Mouse (Mus musculus): ENCODE data around the gene Ubn1.

Ubn1 gene

DNA sequence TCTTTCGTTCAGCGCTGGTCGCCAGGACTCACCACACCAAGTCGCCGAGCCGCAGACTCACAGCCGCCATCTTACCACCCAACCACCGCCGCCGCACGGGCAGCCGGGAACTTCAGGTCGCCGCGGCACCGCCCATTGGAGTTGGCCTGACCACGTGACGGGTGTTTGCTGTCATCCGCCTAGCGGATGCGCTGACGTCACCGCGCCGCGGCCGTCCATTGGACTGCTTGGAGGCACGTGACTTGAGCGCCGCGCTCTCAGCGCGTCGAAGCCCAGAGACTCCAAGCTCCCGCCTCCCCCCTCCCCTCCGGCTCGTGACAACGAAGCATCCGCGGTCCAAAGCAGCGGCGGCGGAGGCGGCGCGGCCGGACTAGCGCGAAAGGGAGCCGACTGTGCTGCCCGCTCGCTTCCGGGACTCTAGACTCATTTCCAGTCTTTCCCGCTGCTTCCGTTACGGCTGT is at the start of gene Ubn1, which contains the start of gene Glyr1:
Gene Ubn1, plus strand, starts transcription at position 284 of the 461 bp plus-strand sequence.
Gene Glyr1, minus strand, starts transcription at position 90 of the 461 bp plus-strand sequence.
- peak; percentile 100 for DNase-seq (ENCODE audit: low read depth)

DNA sequence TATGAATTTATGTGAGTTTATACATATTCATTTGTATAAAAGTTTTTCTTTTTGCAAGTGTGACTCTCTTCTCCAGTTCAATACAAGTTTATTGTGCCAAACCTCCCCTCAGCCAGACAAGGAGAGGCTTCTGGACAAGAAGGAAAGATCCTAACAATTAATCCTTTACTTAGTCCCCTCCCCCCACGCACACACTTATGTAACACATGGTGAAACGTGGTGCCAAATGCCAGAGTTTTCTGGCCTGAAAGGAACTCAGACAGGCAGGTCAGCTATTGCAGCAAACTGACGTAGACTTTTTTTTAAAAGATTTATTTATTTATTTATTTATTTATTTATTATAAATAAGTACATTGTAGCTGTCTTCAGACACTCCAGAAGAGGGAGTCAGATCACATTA is 49.2 kb upstream of the Ubn1 start:
- no peak for DNase-seq (ENCODE audit: low read depth)

DNA sequence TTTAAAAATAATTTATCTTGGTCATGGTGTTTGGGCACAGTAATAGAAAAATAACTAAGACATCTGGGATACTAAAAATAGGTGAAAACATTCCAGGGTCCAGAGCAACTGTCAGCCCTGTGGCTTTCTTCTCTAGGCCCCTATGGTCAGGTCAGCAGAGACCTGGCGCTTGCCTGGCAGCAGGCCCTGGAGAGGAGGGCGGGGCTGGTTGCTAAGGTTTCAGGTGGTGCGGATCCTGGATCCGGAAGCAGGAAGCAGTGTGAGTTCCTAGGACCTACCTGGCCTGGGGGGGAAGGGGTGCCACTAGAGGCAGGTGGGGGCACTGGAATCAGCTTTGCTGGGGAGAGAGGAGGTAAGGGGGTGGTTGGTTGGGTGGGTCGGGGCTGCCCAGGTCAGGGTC is 42.8 kb upstream of the Ubn1 start, which contains the start of gene Smim22:
Gene Smim22, plus strand, starts transcription at position 222 of the 400 bp plus-strand sequence.
- DNase-seq (ENCODE audit: low read depth), result no peak

DNA sequence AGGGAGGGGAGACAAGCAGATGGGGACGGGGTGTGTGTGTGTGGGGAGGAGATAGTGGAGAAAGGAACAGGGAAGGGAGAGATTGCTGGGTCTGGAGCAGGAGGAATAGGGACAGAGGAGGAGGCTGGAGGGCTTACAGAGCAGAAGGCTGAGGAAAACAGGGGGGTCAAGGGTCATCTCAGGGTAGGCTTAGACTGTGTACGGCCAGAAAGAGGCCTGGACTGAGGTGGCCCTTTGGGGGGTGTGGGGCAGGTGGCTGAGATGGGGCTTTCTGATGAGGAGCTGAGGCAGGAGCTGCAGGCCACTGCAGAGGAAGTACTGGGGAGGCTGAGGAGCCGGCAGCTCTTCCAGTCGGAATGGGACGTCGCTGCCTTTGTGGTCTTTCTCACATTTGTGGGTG is 42.4 kb upstream of the Ubn1 start:
- DNase-seq (ENCODE audit: low read depth), result no peak

DNA sequence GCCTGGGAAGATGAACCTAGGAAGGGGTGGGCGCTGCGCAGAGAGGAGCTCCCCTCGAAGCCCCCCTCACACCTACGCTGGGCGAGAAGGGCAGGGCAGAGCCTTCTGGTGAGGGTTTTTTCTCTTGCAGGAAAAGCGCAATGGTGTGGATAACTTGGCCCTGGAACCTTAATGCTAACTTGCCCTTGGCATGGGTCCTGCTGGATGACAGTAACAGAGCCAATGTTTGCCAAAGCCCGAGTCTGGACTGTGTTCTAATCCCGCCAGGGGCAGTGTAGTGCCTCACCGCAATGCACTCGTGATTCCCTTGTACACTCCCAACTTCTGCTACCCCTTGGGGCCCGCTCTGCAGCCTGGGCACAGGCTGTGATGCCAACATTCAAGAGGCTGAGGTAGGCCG is 41.8 kb upstream of the Ubn1 start:
- peak; percentile 27 for DNase-seq (ENCODE audit: low read depth)

DNA sequence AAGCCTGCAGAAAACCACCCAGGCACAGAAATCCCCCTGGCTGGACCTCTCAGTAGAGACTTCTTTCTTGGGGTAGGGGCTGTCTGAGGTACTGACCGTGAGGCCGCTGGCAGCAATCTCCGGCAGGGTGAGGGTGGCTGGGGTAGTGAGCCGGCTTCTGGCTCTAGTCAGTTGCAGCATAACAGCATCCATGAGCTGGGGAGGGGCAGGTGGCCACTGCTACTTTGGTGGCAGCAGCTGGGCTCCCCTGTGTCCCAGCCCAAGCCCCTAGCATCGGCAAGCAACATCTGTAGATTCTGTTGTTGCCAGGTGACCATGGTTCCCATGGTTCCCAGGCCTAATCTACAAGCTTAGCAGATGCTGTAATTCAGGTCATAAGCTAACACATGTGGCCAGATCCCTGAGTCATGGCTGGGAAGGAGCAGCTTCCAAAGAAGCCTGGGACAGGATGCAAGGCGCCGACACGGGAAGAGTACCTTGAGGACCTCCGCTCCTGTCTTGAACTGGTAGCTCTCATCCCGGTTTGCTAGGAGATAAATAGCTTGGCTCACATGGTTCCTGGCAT is 39.4 kb upstream of the Ubn1 start:
- peak; percentile 16 for DNase-seq (ENCODE audit: low read depth)

DNA sequence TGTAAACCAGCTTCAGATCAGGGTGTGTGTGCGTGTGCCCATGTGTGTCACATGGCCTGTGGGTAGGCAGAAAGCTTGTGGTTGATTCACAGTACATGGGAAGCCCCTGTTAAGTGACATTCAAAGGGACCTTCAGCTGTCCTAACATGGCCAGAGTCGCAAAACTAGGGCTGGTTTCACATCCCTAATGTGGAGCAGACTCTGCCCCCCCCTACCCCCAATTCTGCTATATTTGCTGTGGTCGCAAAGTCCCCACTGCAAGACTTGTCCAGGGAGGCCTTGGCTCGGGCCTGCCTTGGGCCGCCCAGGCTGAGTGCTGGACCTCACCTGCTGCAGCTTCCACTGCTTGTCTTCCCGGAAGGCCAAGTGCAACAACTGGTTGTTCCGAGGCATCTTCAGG is 38.6 kb upstream of the Ubn1 start:
- no peak for DNase-seq (ENCODE audit: low read depth)

DNA sequence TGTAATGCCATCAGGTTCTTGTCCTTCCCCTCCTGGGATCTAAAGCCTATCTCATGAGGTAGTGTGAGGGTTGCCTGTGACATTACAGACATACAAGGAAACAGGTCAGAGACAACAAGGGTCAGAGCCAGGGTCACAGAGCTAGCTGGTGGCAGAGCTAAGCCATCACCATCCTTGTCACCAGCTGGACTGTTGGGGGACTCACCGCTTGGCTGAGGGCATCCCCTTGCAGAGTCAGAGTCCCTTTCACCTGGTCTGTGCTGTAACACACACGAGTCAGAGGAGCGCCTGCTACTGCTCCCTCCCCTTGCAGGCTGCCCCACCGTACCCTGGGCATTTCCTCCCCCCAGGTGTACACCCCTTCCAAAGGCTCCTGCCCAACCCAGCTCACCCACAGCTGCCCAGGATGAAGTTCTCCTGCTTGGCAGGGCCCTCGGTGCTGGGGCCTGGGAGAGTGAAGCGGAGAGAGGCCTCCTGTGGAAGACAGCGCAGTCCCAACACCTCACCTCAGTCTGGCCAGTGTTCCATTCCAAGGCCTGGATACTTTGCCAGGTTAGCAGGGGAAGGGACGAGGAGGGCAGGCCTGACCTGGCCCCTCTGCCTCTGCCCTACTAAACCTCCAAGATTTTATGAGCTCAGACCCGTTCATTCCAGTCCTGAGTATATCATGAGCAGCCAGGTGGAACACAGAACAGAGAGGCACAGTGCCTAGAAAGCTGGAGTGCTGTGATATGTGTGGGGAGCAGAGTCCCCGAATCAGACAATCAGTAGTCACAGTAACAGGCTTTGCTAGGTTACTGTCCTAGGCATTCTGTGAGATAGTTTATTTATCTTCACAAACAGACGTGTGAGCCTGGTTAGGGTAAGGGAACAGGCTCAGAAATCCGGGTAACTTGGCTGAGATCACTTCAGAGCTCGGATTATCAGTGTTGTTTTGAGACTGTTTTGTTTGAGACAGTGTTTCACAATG is 37.5 kb upstream of the Ubn1 start:
- peak; percentile 8 for DNase-seq (ENCODE audit: low read depth)

DNA sequence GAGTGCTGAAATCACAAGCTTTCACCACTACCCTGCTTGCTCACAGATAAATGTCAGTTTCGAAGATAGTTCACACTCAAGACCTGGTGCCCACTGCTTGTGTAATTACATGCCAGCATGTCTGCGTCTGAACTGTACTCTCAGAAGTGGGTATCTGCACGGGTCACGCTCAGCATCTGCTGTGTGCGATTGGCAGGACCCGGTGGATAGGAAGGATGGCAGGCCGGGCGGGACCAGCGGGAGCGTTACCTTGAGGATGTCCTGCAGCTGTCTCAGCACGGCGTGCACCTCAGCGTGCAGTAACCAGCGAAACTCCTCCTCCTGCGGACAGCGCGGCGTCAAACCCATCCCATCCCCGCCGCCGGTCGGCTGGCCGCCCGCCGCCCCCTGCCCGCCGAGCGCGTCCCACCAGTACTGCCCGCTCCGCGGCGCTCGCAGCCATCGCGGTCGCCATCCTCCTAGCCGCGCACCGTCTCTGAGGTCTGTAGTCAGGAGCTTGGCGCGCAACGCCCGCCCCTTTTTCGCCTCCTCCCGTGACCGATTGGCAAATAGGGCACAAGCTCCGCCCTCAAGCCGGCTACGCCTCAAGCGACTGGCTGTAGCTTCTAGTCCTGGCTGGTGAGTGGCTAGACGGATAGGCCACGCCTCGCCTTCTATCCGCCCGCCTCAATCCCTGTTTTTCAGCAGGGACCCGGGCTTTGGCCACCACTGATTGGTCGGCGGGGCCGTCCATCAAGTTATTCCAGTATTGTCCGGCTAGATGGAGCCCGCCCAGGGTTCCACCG is 36.6 kb upstream of the Ubn1 start, which contains the start of gene Rogdi:
Gene Rogdi, minus strand, starts transcription at position 500 of the 785 bp plus-strand sequence.
- peak; percentile 100 for DNase-seq (ENCODE audit: low read depth)

DNA sequence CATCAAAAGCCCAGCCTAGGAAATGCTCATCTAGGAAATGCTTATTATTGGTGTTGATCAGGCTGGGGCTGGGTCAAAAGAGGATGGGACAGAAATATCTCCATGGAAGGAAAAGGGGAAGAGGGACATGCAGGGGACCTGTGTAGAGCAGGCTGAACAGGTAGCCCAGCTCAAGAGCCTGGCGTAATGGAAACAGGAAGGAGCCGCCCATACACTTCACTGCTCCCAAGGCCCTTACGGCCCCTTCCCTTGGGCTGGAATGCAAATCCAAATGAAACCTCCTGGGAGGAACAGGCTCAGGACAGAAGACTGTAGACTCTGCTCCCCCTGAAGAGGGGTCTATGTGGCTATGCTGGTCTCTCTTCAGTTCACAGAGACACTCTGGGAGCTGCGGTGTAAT is 35.3 kb upstream of the Ubn1 start:
- no peak for DNase-seq (ENCODE audit: low read depth)

DNA sequence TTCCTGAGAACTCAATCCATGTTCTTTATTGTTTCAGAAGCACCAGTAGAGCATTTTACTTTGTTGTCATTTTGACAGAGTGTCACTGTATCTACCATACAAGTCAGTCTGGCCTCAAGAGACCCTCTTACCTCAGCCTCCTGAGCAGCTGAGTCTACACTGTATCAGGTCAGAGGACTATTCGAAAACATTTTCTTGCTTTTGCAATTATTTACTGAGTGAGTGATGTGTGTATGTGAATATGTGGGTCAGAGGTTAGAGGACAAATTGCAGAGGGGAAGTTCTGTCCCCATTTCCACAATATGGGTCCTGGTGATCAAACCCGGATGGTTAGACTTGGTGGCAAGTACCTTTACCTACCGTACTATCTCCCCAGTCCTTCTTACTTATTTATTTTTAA is 25.8 kb upstream of the Ubn1 start:
- DNase-seq (ENCODE audit: low read depth), result no peak

DNA sequence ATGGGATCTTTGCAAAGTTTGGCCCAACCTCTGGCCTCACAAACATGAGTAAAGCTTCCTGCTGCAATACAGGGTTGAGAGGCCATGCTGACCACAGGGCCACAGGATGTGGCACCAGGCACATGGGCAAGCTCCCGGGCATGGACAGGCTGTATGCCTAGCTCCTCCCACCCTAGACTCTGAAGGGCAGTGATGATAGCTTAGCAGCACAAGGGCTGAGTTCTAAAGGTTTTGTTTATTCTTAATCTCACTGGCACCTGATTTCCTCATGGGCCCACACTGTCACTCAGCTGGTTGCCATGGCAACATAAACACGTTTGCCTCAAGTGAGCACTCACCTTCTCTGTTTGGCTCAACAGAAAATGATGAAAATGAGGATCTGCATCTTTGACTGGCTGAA is 20.0 kb upstream of the Ubn1 start:
- DNase-seq (ENCODE audit: low read depth), result no peak

DNA sequence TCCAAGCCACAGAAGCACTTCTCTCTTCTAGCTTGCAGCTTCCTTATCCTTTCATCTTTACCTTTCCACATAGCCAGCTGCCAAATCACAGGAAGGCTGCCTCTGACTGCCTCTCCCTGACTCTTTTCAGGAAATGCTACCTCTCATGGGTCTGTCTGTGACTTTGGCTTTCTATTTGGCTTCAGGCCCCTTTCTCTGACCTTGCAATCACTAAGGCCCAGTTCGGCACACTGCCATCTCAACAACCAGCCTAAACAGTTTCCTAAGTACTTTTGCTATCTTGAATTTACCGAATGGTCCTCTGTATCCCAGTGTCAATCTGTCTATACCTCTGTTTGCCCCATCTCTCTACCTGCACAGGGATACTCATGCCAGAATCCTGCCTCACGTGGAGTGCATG is 14.3 kb upstream of the Ubn1 start:
- DNase-seq (ENCODE audit: low read depth), result no peak

DNA sequence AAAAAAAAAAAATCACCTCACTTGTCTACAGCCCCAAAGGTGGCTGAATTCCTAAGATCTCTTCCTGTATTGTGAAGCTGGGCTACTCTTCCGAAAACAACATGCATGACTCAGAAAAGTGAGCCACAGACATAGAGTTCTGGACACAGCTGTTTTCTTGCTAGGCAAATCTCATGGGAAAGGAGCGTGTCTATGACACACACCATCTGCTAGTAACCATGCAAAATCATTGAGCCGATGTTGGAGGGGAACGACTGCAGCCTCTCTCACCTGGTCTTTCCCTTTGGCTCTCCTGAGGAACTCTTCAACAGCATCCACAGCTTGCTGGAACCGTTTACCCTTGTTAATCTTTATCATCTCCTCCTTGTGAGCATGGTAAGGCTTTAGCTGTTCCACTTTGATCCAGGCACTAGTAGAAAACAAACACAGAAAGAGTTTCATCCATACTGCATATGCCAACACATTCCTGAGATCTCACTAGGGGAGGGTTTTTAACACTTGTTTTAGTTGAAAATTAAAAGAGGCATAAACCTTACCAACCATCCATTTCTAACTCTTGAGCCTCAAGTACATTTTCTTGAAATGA is 13.1 kb upstream of the Ubn1 start:
- no peak for DNase-seq (ENCODE audit: low read depth)

DNA sequence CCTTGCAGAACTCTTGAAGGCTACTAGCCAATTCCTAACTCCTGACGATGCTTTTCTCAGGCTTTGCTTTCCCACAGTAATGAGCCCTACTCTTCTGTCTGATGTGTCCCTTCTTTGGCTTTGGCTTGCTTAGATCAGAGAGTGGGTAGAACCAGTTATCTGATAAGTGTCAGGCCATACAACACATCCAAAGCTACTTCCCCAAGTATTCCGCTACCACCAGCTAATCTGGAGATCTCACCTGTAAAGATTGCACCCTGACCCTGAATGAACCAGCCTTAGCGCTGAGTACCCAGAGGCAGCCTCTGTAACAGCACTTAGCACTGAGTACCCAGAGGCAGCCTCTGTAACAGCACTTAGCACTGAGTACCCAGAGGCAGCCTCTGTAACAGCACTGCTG is 4.5 kb upstream of the Ubn1 start:
- no peak for DNase-seq (ENCODE audit: low read depth)

DNA sequence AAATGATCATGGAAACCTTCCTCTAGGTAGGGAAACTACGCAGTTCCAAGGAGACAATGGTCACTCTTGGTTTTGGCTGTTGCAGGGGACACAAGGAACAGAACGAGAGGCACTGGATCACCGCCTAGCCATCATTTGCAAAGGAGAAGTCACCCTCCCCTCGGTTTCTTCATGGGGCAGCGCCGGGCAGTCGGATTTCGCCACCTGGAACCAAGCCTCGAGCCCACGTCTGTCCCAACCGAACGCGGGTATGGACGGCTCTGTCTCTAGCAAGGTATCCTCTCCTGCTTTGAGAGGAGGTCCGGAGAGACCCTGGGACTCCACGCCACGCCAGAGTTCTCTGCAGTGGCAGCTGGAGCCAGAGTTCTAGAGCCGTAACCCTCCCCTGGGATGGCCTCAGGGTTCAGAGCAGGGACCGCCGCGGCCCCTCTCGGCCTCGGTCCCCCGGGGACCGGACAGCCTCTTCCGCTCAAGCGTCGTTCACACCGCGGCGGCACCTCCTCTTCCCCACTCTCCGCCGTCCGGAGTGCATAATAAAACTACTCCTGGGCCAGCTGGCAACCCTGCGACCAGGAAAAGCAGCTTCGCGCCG is 579 bp upstream of the Ubn1 start:
- DNase-seq (ENCODE audit: low read depth), result no peak

DNA sequence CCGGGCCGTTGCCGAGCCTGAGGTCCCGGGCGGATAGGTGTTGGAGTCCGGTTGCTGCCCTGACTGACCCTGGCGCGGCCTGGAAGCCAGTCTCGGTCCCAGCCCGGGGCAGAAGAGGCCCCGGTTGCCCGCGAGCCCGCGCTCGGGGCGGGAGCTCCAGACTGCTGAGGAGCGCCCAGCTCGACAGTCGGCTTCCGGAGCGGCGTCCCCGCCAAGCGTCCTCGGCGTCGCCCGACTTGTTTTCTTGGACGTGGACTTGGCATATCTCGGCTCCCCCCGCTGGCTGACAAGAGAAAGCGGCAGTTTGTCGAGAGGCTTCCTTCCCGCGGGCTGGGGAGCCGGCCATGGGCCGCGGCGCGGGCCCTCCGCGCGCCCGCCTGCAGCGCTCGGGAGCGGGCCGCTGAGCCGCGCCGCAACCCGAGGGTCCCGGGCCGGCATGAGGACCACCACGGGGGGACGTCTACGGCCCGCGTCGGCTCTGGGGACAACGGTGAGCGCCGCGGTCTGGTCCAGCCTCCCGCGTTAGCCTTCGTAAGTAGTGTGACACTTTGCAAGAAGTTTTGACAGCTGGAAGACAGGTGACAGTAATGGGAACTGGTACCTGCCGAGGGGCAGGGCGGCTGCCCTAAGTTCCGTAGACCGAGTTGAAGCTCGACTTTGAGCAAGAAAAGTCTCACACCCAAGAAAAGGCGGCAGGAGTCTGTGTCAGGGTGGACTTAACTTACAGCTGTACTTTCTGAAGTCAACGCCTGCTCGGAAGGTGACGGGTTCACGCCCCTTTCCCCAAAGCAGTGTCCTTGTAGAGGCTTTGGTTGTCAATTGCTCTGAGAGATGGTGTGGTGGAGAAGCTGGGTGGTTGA is 624 bp downstream of the Ubn1 start:
- peak; percentile 75 for DNase-seq (ENCODE audit: low read depth)

DNA sequence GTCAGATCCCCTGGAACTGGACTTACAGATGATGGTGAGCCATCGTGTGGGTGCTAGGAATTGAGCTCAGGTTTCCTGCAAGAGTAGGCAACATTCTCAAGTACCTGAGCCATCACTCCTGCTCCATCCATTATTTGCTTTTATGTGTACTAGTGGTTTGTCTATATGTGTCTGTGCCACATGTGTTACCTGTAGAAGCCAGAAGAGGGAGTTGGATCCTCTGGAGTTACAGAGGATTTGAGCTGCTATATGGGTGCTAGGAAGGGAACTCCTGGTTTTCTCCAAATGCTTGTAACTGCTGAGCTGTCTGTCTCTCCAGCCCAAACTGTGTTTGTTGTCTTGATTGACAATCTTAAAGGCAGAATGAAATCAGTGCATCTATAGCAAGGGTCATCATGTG is 8.3 kb downstream of the Ubn1 start:
- DNase-seq (ENCODE audit: low read depth), result peak; percentile 75

DNA sequence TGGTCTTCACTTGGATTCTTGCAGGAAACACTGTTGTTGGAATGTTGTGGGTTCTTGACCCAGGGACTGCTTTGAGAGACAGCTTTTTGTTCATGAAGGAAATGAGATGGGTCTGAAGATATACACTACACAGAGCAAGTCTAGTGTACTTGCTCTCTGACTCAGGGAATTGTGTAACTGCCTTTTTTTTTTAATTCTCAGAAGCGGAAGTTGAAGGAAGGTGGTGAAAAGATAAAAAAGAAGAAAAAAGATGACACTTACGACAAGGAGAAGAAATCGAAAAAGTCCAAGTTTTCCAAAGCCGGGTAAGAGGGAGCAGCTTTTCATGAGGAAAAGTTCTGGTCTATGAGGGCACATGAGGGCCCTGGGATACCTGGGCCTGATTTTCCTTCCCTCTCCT is 13.6 kb downstream of the Ubn1 start:
- DNase-seq (ENCODE audit: low read depth), result no peak

DNA sequence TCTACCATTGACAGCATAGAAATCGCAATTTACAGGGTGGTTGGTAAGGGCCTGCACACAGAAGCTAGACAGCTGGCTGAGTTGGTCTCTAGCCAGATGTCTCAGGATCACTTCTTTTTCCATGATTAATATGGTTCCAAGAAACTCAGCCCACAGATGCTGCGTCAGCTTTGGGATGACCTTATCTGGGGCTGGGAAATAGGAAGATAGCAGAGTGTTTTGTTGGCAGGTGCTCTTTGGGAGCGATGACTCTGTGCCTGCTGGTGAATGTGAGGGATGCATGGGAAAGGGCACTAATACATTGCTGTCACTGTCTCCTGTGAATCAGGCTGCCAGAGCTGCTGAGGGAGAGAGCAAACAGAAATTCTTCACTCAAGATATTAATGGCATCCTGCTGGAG is 20.5 kb downstream of the Ubn1 start:
- peak; percentile 17 for DNase-seq (ENCODE audit: low read depth)

DNA sequence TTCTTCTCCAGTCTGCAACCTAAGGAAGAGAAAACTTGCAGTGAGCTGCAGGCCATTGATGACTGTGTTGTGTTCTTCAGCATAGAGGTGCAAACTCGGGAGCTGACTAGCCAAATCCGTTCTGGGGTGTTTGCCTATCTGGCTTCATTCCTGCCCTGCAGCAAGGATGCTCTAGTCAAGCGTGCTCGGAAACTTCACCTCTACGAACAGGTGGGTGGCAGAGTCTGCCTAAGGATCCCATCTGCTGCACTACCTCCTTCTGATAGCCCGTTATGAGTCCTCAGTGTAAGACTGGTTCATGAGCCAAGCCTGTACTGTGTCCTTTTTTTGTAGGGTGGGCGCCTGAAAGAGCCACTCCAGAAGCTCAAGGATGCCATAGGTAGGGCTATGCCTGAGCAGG is 22.1 kb downstream of the Ubn1 start:
- DNase-seq (ENCODE audit: low read depth), result no peak

Measured in NIH3T3 (cell line).